Mouse (Mus musculus): ENCODE results near the gene Cfap97d1.
"Not testable (repeated sequence)": the region's sequence is repeated elsewhere in the genome, so short reads cannot be mapped to it uniquely, and the experiment has no call there.

The Cfap97d1 gene

GRCm38 (mm10) chr11:101974181-101974580 lies 9.9 kb upstream of the Cfap97d1 start:
- DNase-seq, result no peak

GRCm38 (mm10) chr11:101974923-101975322 lies 9.2 kb upstream of the Cfap97d1 start:
- DNase-seq, result no peak

GRCm38 (mm10) chr11:101976949-101977348 lies 7.1 kb upstream of the Cfap97d1 start:
- DNase-seq, result no peak

- DNase-seq, result no peak
These were observed 4.9 kb upstream of the Cfap97d1 start for GRCm38 (mm10) chr11:101979140-101979539.

GRCm38 (mm10) chr11:101980603-101981157 lies 3.4 kb upstream of the Cfap97d1 start:
- DNase-seq, result peak in 1 of 2 experiments; percentile 19

GRCm38 (mm10) chr11:101981850-101982249 lies 2.2 kb upstream of the Cfap97d1 start:
- DNase-seq, result peak in 1 of 2 experiments; percentile 33

GRCm38 (mm10) chr11:101982981-101983411 lies 1.1 kb upstream of the Cfap97d1 start:
- peak in 1 of 2 experiments; percentile 31 for DNase-seq

GRCm38 (mm10) chr11:101983431-101983921 lies 603 bp upstream of the Cfap97d1 start:
- no peak for DNase-seq

GRCm38 (mm10) chr11:101985450-101985849 lies 1.4 kb downstream of the Cfap97d1 start:
- DNase-seq, result not testable (repeated sequence)

GRCm38 (mm10) chr11:101985990-101986389 lies 1.9 kb downstream of the Cfap97d1 start:
- DNase-seq, result peak; percentile 78 to 92

GRCm38 (mm10) chr11:101986913-101987312 lies 2.8 kb downstream of the Cfap97d1 start, which contains the start of gene Dusp3:
TSS of gene Dusp3 (minus strand) at chr11:101987013.
- no peak for DNase-seq

- no peak for DNase-seq
These were observed 6.2 kb downstream of the Cfap97d1 start for GRCm38 (mm10) chr11:101990244-101990643.

GRCm38 (mm10) chr11:101991813-101992212 lies 7.7 kb downstream of the Cfap97d1 start:
- DNase-seq, result no peak

GRCm38 (mm10) chr11:101992411-101992810 lies 8.3 kb downstream of the Cfap97d1 start:
- no peak for DNase-seq

- DNase-seq, result no peak
These were observed 10.0 kb downstream of the Cfap97d1 start for GRCm38 (mm10) chr11:101994100-101994499.

- no peak for DNase-seq
These were observed 11.9 kb downstream of the Cfap97d1 start for GRCm38 (mm10) chr11:101995938-101996337.

GRCm38 (mm10) chr11:101998258-101998657 lies 14.2 kb downstream of the Cfap97d1 start:
- DNase-seq, result peak; percentile 25 to 43

- DNase-seq, result no peak
These were observed 15.4 kb downstream of the Cfap97d1 start for GRCm38 (mm10) chr11:101999466-101999865.

- DNase-seq, result no peak
These were observed 20.2 kb downstream of the Cfap97d1 start for GRCm38 (mm10) chr11:102004251-102004650.

- DNase-seq, result no peak
These were observed 22.2 kb downstream of the Cfap97d1 start for GRCm38 (mm10) chr11:102006271-102006670.

- no peak for DNase-seq
These were observed 22.6 kb downstream of the Cfap97d1 start for GRCm38 (mm10) chr11:102006688-102007087.

GRCm38 (mm10) chr11:102008372-102008771 lies 24.3 kb downstream of the Cfap97d1 start:
- no peak for DNase-seq

- no peak for DNase-seq
These were observed 25.0 kb downstream of the Cfap97d1 start for GRCm38 (mm10) chr11:102008954-102009637.

- DNase-seq, result no peak
These were observed 26.1 kb downstream of the Cfap97d1 start for GRCm38 (mm10) chr11:102010140-102010539.
